Mouse (Mus musculus): ENCODE data around the gene Slc25a38. TPM values are rescaled to one million over a fixed set of nuclear protein-coding genes. Genes with fewer than 3 reads are reported as not detected.

The Slc25a38 gene
- polyA plus RNA-seq, 1 experiment from 2014 or later = 36.1 TPM

- H3K27me3 ChIP-seq = no peaks in the 10 kb centered on the region
- no peak for ATAC-seq (ENCODE audit: low FRiP score, low read depth)
These were observed 28.2 kb upstream of the Slc25a38 start for GRCm38 (mm10) chr9:120081967-120082366.

GRCm38 (mm10) chr9:120082691-120083090, 27.5 kb upstream of the Slc25a38 start:
- Histone ChIP-seq H3K27ac (replicated peaks) (no peak overlapping the region), H3K27me3 (no peaks in the 10 kb centered on the region), H3K4me3 (no peak overlapping the region), H3K9ac (replicated peaks) (no peak overlapping the region), H3K36me3 (no peaks in the 10 kb centered on the region), H3K4me2 (replicated peaks) (no peak overlapping the region), H3K4me1 (no peaks in the 10 kb centered on the region), H3K9me3 (no peaks in the 10 kb centered on the region)
- no peak for ATAC-seq (ENCODE audit: low FRiP score, low read depth)
- 84% methylated on average over 4 of the region's 4 CpGs for WGBS

More at GRCm38 (mm10) chr9:120081967-120082366, 28.2 kb upstream of the Slc25a38 start:
- no peak overlapping the region for H3K9ac ChIP-seq (replicated peaks)
- H3K4me2 ChIP-seq (replicated peaks) = no peak overlapping the region
- H3K9me3 ChIP-seq = no peaks in the 10 kb centered on the region
- H3K4me1 ChIP-seq = no peaks in the 10 kb centered on the region
- no peak overlapping the region for H3K27ac ChIP-seq (replicated peaks)
- no peaks in the 10 kb centered on the region for H3K36me3 ChIP-seq
- H3K4me3 ChIP-seq = no peak overlapping the region
- 81% methylated on average over 5 of the region's 5 CpGs for WGBS

GRCm38 (mm10) chr9:120083158-120083894, 26.8 kb upstream of the Slc25a38 start:
- no peak overlapping the region for H3K9ac ChIP-seq (replicated peaks)
- WGBS = 85% methylated on average over 18 of the region's 18 CpGs

GRCm38 (mm10) chr9:120084406-120084805, 25.8 kb upstream of the Slc25a38 start:
- H3K27ac ChIP-seq (replicated peaks) = no peak overlapping the region
- H3K4me2 ChIP-seq (replicated peaks) = no peak overlapping the region
- no peaks in the 10 kb centered on the region for H3K27me3 ChIP-seq
- ATAC-seq (ENCODE audit: low FRiP score, low read depth) = no peak
- H3K9ac ChIP-seq (replicated peaks) = no peak overlapping the region
- WGBS = 88% methylated on average over 9 of the region's 9 CpGs
- H3K36me3 ChIP-seq = no peaks in the 10 kb centered on the region
- no peak overlapping the region for H3K4me3 ChIP-seq
- no peaks in the 10 kb centered on the region for H3K4me1 ChIP-seq
- H3K9me3 ChIP-seq = no peaks in the 10 kb centered on the region

More at GRCm38 (mm10) chr9:120083158-120083894, 26.8 kb upstream of the Slc25a38 start:
- H3K4me3 ChIP-seq = no peak overlapping the region
- H3K27me3 ChIP-seq = no peaks in the 10 kb centered on the region
- ATAC-seq (ENCODE audit: low FRiP score, low read depth) = no peak
- no peak overlapping the region for H3K27ac ChIP-seq (replicated peaks)
- H3K4me1 ChIP-seq = no peaks in the 10 kb centered on the region
- H3K36me3 ChIP-seq = no peaks in the 10 kb centered on the region
- H3K9me3 ChIP-seq = no peaks in the 10 kb centered on the region
- no peak overlapping the region for H3K4me2 ChIP-seq (replicated peaks)

GRCm38 (mm10) chr9:120089125-120089524, 21.0 kb upstream of the Slc25a38 start:
- Histone ChIP-seq H3K9me3 (no peaks in the 10 kb centered on the region), H3K4me2 (replicated peaks) (no peak overlapping the region), H3K27ac (replicated peaks) (no peak overlapping the region), H3K9ac (replicated peaks) (no peak overlapping the region), H3K27me3 (no peaks in the 10 kb centered on the region), H3K4me1 (no peaks in the 10 kb centered on the region), H3K4me3 (no peak overlapping the region), H3K36me3 (no peaks in the 10 kb centered on the region)
- WGBS = 87% methylated on average over 7 of the region's 7 CpGs
- no peak for ATAC-seq (ENCODE audit: low FRiP score, low read depth)

GRCm38 (mm10) chr9:120091086-120091485, 19.1 kb upstream of the Slc25a38 start:
- Histone ChIP-seq H3K4me3 (no peak overlapping the region), H3K27me3 (no peaks in the 10 kb centered on the region), H3K36me3 (no peaks in the 10 kb centered on the region), H3K4me2 (replicated peaks) (no peak overlapping the region), H3K9me3 (no peaks in the 10 kb centered on the region), H3K4me1 (no peaks in the 10 kb centered on the region), H3K9ac (replicated peaks) (no peak overlapping the region), H3K27ac (replicated peaks) (no peak overlapping the region)
- no peak for ATAC-seq (ENCODE audit: low FRiP score, low read depth)
- 88% methylated on average over 10 of the region's 10 CpGs for WGBS

- no peak for ATAC-seq (ENCODE audit: low FRiP score, low read depth)
- no peaks in the 10 kb centered on the region for H3K27me3 ChIP-seq
- H3K4me1 ChIP-seq = no peaks in the 10 kb centered on the region
- H3K4me2 ChIP-seq (replicated peaks) = no peak within 1 kb of the TSS
- no peaks in the 10 kb centered on the region for H3K36me3 ChIP-seq
- no peak within 1 kb of the TSS for H3K27ac ChIP-seq (replicated peaks)
- 80% methylated on average over 5 of the region's 5 CpGs for WGBS
- H3K9me3 ChIP-seq = no peaks in the 10 kb centered on the region
- H3K4me3 ChIP-seq = no peak within 1 kb of the TSS
- no peak within 1 kb of the TSS; the same call in 1 of the 2 replicates for H3K9ac ChIP-seq (replicated peaks)
These were observed 18.4 kb upstream of the Slc25a38 start, which contains the start of gene Ccr8 for GRCm38 (mm10) chr9:120091696-120092238. TSS of gene Ccr8 (plus strand) at chr9:120092114.

GRCm38 (mm10) chr9:120093701-120094100, 16.5 kb upstream of the Slc25a38 start:
- Histone ChIP-seq H3K36me3 (no peaks in the 10 kb centered on the region), H3K9me3 (no peaks in the 10 kb centered on the region), H3K9ac (replicated peaks) (no peak overlapping the region), H3K4me2 (replicated peaks) (no peak overlapping the region), H3K4me1 (no peaks in the 10 kb centered on the region), H3K27me3 (no peaks in the 10 kb centered on the region), H3K4me3 (no peak overlapping the region), H3K27ac (replicated peaks) (no peak overlapping the region)
- ATAC-seq (ENCODE audit: low FRiP score, low read depth) = no peak
- 93% methylated on average over 13 of the region's 13 CpGs for WGBS

GRCm38 (mm10) chr9:120095886-120096285, 14.3 kb upstream of the Slc25a38 start:
- Histone ChIP-seq H3K36me3 (no peaks in the 10 kb centered on the region), H3K9ac (replicated peaks) (no peak overlapping the region)
- 83% methylated on average over 7 of the region's 7 CpGs for WGBS

GRCm38 (mm10) chr9:120098682-120099081, 11.5 kb upstream of the Slc25a38 start:
- Histone ChIP-seq H3K9me3 (peaks cover 12% of the 10 kb centered on the region; the same call in 1 of the 2 replicates), H3K27me3 (no peaks in the 10 kb centered on the region), H3K4me1 (no peaks in the 10 kb centered on the region), H3K27ac (replicated peaks) (no peak overlapping the region), H3K36me3 (no peaks in the 10 kb centered on the region), H3K4me2 (replicated peaks) (no peak overlapping the region), H3K9ac (replicated peaks) (no peak overlapping the region), H3K4me3 (no peak overlapping the region)
- ATAC-seq (ENCODE audit: low FRiP score, low read depth) = no peak
- 17% methylated on average over 7 of the region's 7 CpGs for WGBS

More at GRCm38 (mm10) chr9:120095886-120096285, 14.3 kb upstream of the Slc25a38 start:
- H3K4me1 ChIP-seq = no peaks in the 10 kb centered on the region
- no peaks in the 10 kb centered on the region for H3K27me3 ChIP-seq
- no peak overlapping the region for H3K27ac ChIP-seq (replicated peaks)
- H3K4me2 ChIP-seq (replicated peaks) = no peak overlapping the region
- no peaks in the 10 kb centered on the region for H3K9me3 ChIP-seq
- no peak overlapping the region for H3K4me3 ChIP-seq
- ATAC-seq (ENCODE audit: low FRiP score, low read depth) = no peak

- Histone ChIP-seq H3K36me3 (no peaks in the 10 kb centered on the region), H3K4me2 (replicated peaks) (no peak overlapping the region), H3K9me3 (peaks cover 12% of the 10 kb centered on the region), H3K4me1 (no peaks in the 10 kb centered on the region), H3K4me3 (no peak overlapping the region), H3K9ac (replicated peaks) (no peak overlapping the region), H3K27me3 (no peaks in the 10 kb centered on the region), H3K27ac (replicated peaks) (no peak overlapping the region)
- no peak for ATAC-seq (ENCODE audit: low FRiP score, low read depth)
- WGBS = 90% methylated on average over 8 of the region's 8 CpGs
These were observed 10.9 kb upstream of the Slc25a38 start for GRCm38 (mm10) chr9:120099304-120099703.

- Histone ChIP-seq H3K4me1 (no peaks in the 10 kb centered on the region), H3K27me3 (no peaks in the 10 kb centered on the region), H3K27ac (replicated peaks) (no peak overlapping the region), H3K4me3 (no peak overlapping the region), H3K36me3 (no peaks in the 10 kb centered on the region), H3K9ac (replicated peaks) (no peak overlapping the region), H3K9me3 (peaks cover 12% of the 10 kb centered on the region), H3K4me2 (replicated peaks) (no peak overlapping the region)
- ATAC-seq (ENCODE audit: low FRiP score, low read depth) = no peak
- WGBS = 96% methylated on average over 2 of the region's 2 CpGs
These were observed 9.0 kb upstream of the Slc25a38 start for GRCm38 (mm10) chr9:120101165-120101564.
